Mouse (Mus musculus) stomach, postnatal 0 days (tissue): ENCODE results near the gene Os9. TPM values are rescaled to one million over a fixed set of nuclear protein-coding genes. Genes with fewer than 3 reads are reported as not detected.
A peak's percentile ranks its signal among the peaks of the same experiment; 100 is the strongest.
"Not testable (repeated sequence)": the region's sequence is repeated elsewhere in the genome, so short reads cannot be mapped to it uniquely, and the experiment has no call there.

ENCODE experiments used
- ATAC-seq: fragments of 200-750 bp; cut with Nextera tagmentation; 2 replicates; pipeline ENCODE4 v1.8.0; 2017; ENCODE audit not compliant: low FRiP score, low TSS enrichment
- DNase-seq: peaks from one replicate; pipeline ENCODE4 v3.0.0-alpha.2; 2016; ENCODE audit warnings: low spot score
- H3K27ac ChIP-seq: fragments of 300-500 bp; sonication (generic); replicated peaks from 2 replicates; pipeline ENCODE4 v1.5.1; 2014; ENCODE audit warnings: mild to moderate bottlenecking, control low read depth
- H3K27me3 ChIP-seq: fragments of 300-500 bp; sonication (generic); 2 replicates; pipeline ENCODE4 v1.6.1; 2014; ENCODE audit warnings: low read length; ENCODE audit not compliant: control insufficient read depth, insufficient read depth
- H3K36me3 ChIP-seq: fragments of 300-500 bp; sonication (generic); 2 replicates; pipeline ENCODE4 v1.6.1; 2014; ENCODE audit warnings: low read length, mixed read lengths; ENCODE audit not compliant: control insufficient read depth, insufficient read depth
- H3K4me1 ChIP-seq: fragments of 300-500 bp; sonication (generic); replicated peaks from 2 replicates; pipeline ENCODE4 v1.6.1; 2014; ENCODE audit warnings: antibody characterized with exemption; ENCODE audit not compliant: control insufficient read depth, insufficient read depth
- H3K4me2 ChIP-seq: fragments of 300-500 bp; sonication (generic); replicated peaks from 2 replicates; pipeline ENCODE4 v1.6.1; 2014; ENCODE audit warnings: low read depth, mild to moderate bottlenecking, control low read depth, moderate library complexity
- H3K4me3 ChIP-seq: fragments of 300-500 bp; sonication (generic); 2 replicates; pipeline ENCODE4 v1.5.1; 2014; ENCODE audit warnings: low read depth, low read length, control low read depth
- H3K9ac ChIP-seq: fragments of 300-500 bp; sonication (generic); 2 replicates; pipeline ENCODE4 v1.6.1; 2014; ENCODE audit warnings: mild to moderate bottlenecking, low read length, control low read depth, mixed read lengths
- H3K9me3 ChIP-seq: fragments of 300-500 bp; sonication (generic); 2 replicates; pipeline ENCODE4 v1.6.1; 2016; ENCODE audit warnings: low read length; ENCODE audit not compliant: control insufficient read depth
- CTCF ChIP-seq: IDR thresholded peaks from 2 replicates; pipeline ENCODE4 v1.5.1; 2016; ENCODE audit warnings: antibody characterized with exemption, low read depth, mild to moderate bottlenecking, moderate library complexity
- EP300 ChIP-seq: optimal IDR thresholded peaks from 2 replicates; pipeline ENCODE3; 2016; ENCODE audit warnings: antibody characterized with exemption
- WGBS: fragments of 180-500 bp; shearing (Covaris S2); extraction: QIAGEN DNeasy Blood & Tissue Kit; methylation state at CpG from one replicate; pipeline ENCODE4 v1.1.7; 2014; 5-methylcytosine and 5-hydroxymethylcytosine counted together
- polyA plus RNA-seq: library from polyadenylated mRNA; unstranded; fragments of >200 nt; fragmentation: Nextera tagmentation; extraction: Ambion mirVana; gene quantifications from 2 replicates; pipeline ENCODE4 v1.2.1, GENCODE M21; 2015

The Os9 gene
- polyA plus RNA-seq, 1 experiment from 2014 or later, result 81.9 TPM

GRCm38 (mm10) chr10:127072270-127072669 lies 48.7 kb downstream of the Os9 start:
- not testable (repeated sequence) for H3K27ac ChIP-seq, DNase-seq, H3K27me3 ChIP-seq, H3K36me3 ChIP-seq, ATAC-seq, H3K9me3 ChIP-seq, H3K4me2 ChIP-seq, H3K4me1 ChIP-seq, H3K4me3 ChIP-seq, H3K9ac ChIP-seq
- WGBS, result 74% methylated on average over 4 of the region's 4 CpGs
- peak; percentile 43; the same call in 1 of the 2 replicates for TF ChIP-seq CTCF

GRCm38 (mm10) chr10:127071203-127071602 lies 49.7 kb downstream of the Os9 start:
- no peak for ATAC-seq
- peak overlapping the region; percentile 84 for H3K4me2 ChIP-seq
- DNase-seq, result no peak
- H3K4me1 ChIP-seq, result 0 out of 2 replicates have a peak, but pooled peaks cover 2% of the 10 kb centered on the region
- WGBS, result 65% methylated on average over 9 of the region's 9 CpGs
- no peaks in the 10 kb centered on the region for H3K9me3 ChIP-seq
- H3K4me3 ChIP-seq, result no peak overlapping the region
- no peak overlapping the region for H3K9ac ChIP-seq
- H3K27ac ChIP-seq, result no peak overlapping the region
- TF ChIP-seq CTCF, result no peak
- no peak for TF ChIP-seq EP300
- peaks cover 9% of the 10 kb centered on the region for H3K36me3 ChIP-seq
- H3K27me3 ChIP-seq, result no peaks in the 10 kb centered on the region

DNA sequence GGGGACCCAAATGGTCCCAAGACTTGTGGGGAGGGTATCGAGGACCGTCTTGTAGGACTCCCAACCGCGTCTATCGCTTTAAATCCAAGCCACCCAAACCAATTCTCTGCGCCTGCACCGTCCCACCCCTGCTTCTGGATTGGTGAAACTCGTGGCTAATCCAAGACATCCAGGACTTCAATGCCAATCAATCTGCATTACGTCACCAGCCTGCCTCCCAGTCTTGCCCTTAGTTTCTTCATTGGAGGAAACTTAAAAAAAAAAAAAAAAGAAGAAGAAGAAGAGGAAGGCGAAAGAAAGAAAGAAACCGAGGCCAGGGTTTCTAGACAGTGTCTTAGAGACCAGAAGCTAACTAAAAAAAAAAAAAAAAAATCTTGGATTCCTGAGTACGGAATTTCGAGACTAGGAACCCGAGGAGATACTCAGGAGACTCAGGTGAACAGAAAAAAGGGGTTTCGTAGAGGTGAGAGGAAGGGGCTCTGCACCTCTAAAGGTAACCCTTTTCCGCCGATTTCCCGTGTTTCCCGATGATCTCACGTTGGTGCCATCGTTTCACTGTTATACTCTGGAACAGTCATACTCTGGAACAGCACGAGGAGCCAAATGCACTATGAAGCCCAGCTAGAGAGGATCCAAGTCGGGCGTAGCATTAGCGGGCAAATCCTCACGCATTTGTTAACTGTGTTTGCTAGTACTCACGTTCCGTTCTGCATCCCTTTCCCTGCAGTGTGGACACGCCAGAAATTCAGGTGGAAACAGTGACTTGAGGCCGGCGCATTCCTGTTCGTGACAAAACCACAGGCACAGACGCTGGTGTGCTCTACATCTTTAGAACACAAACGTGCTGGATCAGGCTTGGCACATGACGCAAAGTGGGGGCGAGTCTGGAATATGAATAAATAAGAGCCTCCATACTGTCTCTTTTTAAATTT lies 50.5 kb downstream of the Os9 start, which contains the start of gene Tspan31:
TSS of gene Tspan31 (minus strand) at position 75 of the 932 bp plus-strand sequence.
- no peak for TF ChIP-seq EP300
- no peak for TF ChIP-seq CTCF
- Histone ChIP-seq H3K36me3 (peaks cover 9% of the 10 kb centered on the region), H3K4me2 (peak within 1 kb of the TSS; percentile 84), H3K4me3 (peak within 1 kb of the TSS; percentile 62), H3K27me3 (no peaks in the 10 kb centered on the region), H3K27ac (peak within 1 kb of the TSS; percentile 88), H3K9ac (peak within 1 kb of the TSS; percentile 78), H3K4me1 (0 out of 2 replicates have a peak, but pooled peaks cover 2% of the 10 kb centered on the region), H3K9me3 (no peaks in the 10 kb centered on the region)
- DNase-seq (peak; percentile 89), ATAC-seq (peak; percentile 89)
- WGBS, result under 1% methylated on average over 36 of the region's 36 CpGs

DNA sequence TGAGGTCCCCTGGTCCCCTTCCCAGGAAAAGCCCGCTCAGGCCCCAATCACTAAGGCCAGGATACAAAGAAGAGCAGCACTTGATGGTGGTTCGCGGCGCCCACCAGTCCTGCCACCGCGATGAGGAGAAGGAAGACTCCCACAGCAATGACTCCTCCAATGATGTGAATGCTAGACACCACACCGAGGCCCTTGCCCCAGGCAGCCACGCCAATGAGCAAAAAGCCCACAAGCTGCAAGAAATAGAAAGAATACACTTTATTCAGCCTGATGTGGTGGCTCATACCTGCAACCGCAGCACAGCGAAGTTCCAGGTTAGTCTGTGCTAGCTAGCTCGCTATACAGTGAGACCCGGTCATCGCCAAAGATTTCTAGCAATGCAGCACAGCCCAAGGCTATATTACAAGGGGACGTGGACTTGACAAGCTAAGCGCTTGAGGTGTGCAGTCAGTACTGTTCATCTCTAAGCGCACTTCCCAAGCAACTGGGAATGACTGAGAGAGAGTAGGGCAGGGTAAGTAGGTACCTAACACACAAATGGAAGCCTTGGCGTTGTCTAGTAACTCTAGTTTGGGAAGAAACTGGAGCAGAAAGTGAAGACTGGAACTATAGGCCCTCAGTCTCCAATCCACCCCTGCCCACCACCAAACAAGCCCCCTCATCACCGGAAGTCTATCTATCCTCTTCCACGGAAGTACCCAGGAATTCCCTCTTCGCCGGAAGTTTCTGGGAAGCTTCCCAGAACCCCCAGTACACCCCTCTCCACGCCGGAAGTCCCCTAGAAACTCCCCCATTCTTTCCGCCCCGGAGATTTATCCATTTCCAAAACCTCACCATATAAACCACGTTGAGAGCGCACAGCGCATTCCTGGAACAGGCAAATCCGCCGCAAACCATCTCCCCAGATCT lies 51.4 kb downstream of the Os9 start:
- peak overlapping the region; percentile 84 for H3K4me2 ChIP-seq
- no peaks in the 10 kb centered on the region for H3K27me3 ChIP-seq
- peak; percentile 25 for ATAC-seq
- peaks cover 13% of the 10 kb centered on the region for H3K36me3 ChIP-seq
- 0 out of 2 replicates have a peak, but pooled peaks cover 2% of the 10 kb centered on the region for H3K4me1 ChIP-seq
- WGBS, result 7% methylated on average over 30 of the region's 30 CpGs
- H3K9me3 ChIP-seq, result no peaks in the 10 kb centered on the region
- DNase-seq, result no peak
- peak overlapping the region; percentile 78 for H3K9ac ChIP-seq
- H3K4me3 ChIP-seq, result peak overlapping the region; percentile 62
- H3K27ac ChIP-seq, result peak overlapping the region; percentile 88
- TF ChIP-seq CTCF (no peak), EP300 (no peak)

- H3K4me2 ChIP-seq, result no peak overlapping the region; the same call in 1 of the 2 replicates
- no peak overlapping the region for H3K4me3 ChIP-seq
- ATAC-seq (no peak), DNase-seq (no peak)
- no peaks in the 10 kb centered on the region for H3K27me3 ChIP-seq
- H3K27ac ChIP-seq, result no peak overlapping the region
- TF ChIP-seq CTCF (no peak), EP300 (no peak)
- 0 out of 2 replicates have a peak, but pooled peaks cover 2% of the 10 kb centered on the region for H3K4me1 ChIP-seq
- H3K36me3 ChIP-seq, result peaks cover 13% of the 10 kb centered on the region
- 63% methylated on average over 9 of the region's 9 CpGs for WGBS
- no peaks in the 10 kb centered on the region for H3K9me3 ChIP-seq
- no peak overlapping the region; the same call in 1 of the 2 replicates for H3K9ac ChIP-seq
These were observed 52.4 kb downstream of the Os9 start for GRCm38 (mm10) chr10:127068360-127069038.
